Mouse (Mus musculus): ENCODE results near the gene Nbea.

Gene Nbea

GRCm38 (mm10) chr3:56183159-56184133 lies at the start of gene Nbea:
Nbea (minus strand) TSS chr3:56183701.
- H3K36me3 ChIP-seq (ENCODE audit: control insufficient read depth, insufficient read depth, low read length, poor library complexity, severe bottlenecking): no peaks in the 10 kb centered on the region
- no peak for DNase-seq (ENCODE audit: low read depth, low spot score)
- H3K27me3 ChIP-seq (ENCODE audit: control insufficient read depth, insufficient read depth, low read length, poor library complexity, severe bottlenecking): no peaks in the 10 kb centered on the region; the same call in 1 of the 2 replicates

- Histone ChIP-seq H3K36me3 (ENCODE audit: control insufficient read depth, insufficient read depth, low read length, poor library complexity, severe bottlenecking) (no peaks in the 10 kb centered on the region), H3K27me3 (ENCODE audit: control insufficient read depth, insufficient read depth, low read length, poor library complexity, severe bottlenecking) (no peaks in the 10 kb centered on the region)
- no peak for DNase-seq (ENCODE audit: low read depth, low spot score)
These were observed 45.8 kb upstream of the Nbea start for GRCm38 (mm10) chr3:56229283-56229682.

GRCm38 (mm10) chr3:56215989-56216388 lies 32.5 kb upstream of the Nbea start:
- no peaks in the 10 kb centered on the region for H3K27me3 ChIP-seq (ENCODE audit: control insufficient read depth, insufficient read depth, low read length, poor library complexity, severe bottlenecking)
- no peaks in the 10 kb centered on the region for H3K36me3 ChIP-seq (ENCODE audit: control insufficient read depth, insufficient read depth, low read length, poor library complexity, severe bottlenecking)
- DNase-seq (ENCODE audit: low read depth, low spot score): no peak

GRCm38 (mm10) chr3:56203968-56204367 lies 20.5 kb upstream of the Nbea start:
- DNase-seq (ENCODE audit: low read depth, low spot score): no peak
- no peaks in the 10 kb centered on the region for H3K27me3 ChIP-seq (ENCODE audit: control insufficient read depth, insufficient read depth, low read length, poor library complexity, severe bottlenecking)
- H3K36me3 ChIP-seq (ENCODE audit: control insufficient read depth, insufficient read depth, low read length, poor library complexity, severe bottlenecking): no peaks in the 10 kb centered on the region

- no peak for DNase-seq (ENCODE audit: low read depth, low spot score)
- no peaks in the 10 kb centered on the region for H3K27me3 ChIP-seq (ENCODE audit: control insufficient read depth, insufficient read depth, low read length, poor library complexity, severe bottlenecking)
- no peaks in the 10 kb centered on the region for H3K36me3 ChIP-seq (ENCODE audit: control insufficient read depth, insufficient read depth, low read length, poor library complexity, severe bottlenecking)
These were observed 4.7 kb upstream of the Nbea start for GRCm38 (mm10) chr3:56188238-56188637.

- Histone ChIP-seq H3K27me3 (ENCODE audit: control insufficient read depth, insufficient read depth, low read length, poor library complexity, severe bottlenecking) (no peaks in the 10 kb centered on the region), H3K36me3 (ENCODE audit: control insufficient read depth, insufficient read depth, low read length, poor library complexity, severe bottlenecking) (no peaks in the 10 kb centered on the region)
- DNase-seq (ENCODE audit: low read depth, low spot score): no peak
These were observed 3.8 kb upstream of the Nbea start for GRCm38 (mm10) chr3:56187131-56187779.

- Histone ChIP-seq H3K36me3 (ENCODE audit: control insufficient read depth, insufficient read depth, low read length, poor library complexity, severe bottlenecking) (no peaks in the 10 kb centered on the region), H3K27me3 (ENCODE audit: control insufficient read depth, insufficient read depth, low read length, poor library complexity, severe bottlenecking) (no peaks in the 10 kb centered on the region; the same call in 1 of the 2 replicates)
- DNase-seq (ENCODE audit: low read depth, low spot score): no peak
These were observed 936 bp downstream of the Nbea start for GRCm38 (mm10) chr3:56182371-56183158.

GRCm38 (mm10) chr3:56181991-56182370 lies 1.5 kb downstream of the Nbea start:
- H3K27me3 ChIP-seq (ENCODE audit: control insufficient read depth, insufficient read depth, low read length, poor library complexity, severe bottlenecking): no peaks in the 10 kb centered on the region; the same call in 1 of the 2 replicates
- H3K36me3 ChIP-seq (ENCODE audit: control insufficient read depth, insufficient read depth, low read length, poor library complexity, severe bottlenecking): no peaks in the 10 kb centered on the region
- no peak for DNase-seq (ENCODE audit: low read depth, low spot score)

GRCm38 (mm10) chr3:56181025-56181424 lies 2.5 kb downstream of the Nbea start:
- Histone ChIP-seq H3K36me3 (ENCODE audit: control insufficient read depth, insufficient read depth, low read length, poor library complexity, severe bottlenecking) (no peaks in the 10 kb centered on the region), H3K27me3 (ENCODE audit: control insufficient read depth, insufficient read depth, low read length, poor library complexity, severe bottlenecking) (no peaks in the 10 kb centered on the region; the same call in 1 of the 2 replicates)
- DNase-seq (ENCODE audit: low read depth, low spot score): no peak

GRCm38 (mm10) chr3:56157864-56158263 lies 25.6 kb downstream of the Nbea start:
- DNase-seq (ENCODE audit: low read depth, low spot score): no peak
- H3K36me3 ChIP-seq (ENCODE audit: control insufficient read depth, insufficient read depth, low read length, poor library complexity, severe bottlenecking): no peaks in the 10 kb centered on the region
- no peaks in the 10 kb centered on the region for H3K27me3 ChIP-seq (ENCODE audit: control insufficient read depth, insufficient read depth, low read length, poor library complexity, severe bottlenecking)

- H3K36me3 ChIP-seq (ENCODE audit: control insufficient read depth, insufficient read depth, low read length, poor library complexity, severe bottlenecking): no peaks in the 10 kb centered on the region
- H3K27me3 ChIP-seq (ENCODE audit: control insufficient read depth, insufficient read depth, low read length, poor library complexity, severe bottlenecking): no peaks in the 10 kb centered on the region
- DNase-seq (ENCODE audit: low read depth, low spot score): no peak
These were observed 56.8 kb downstream of the Nbea start for GRCm38 (mm10) chr3:56126674-56127073.

GRCm38 (mm10) chr3:56116647-56117046 lies 66.9 kb downstream of the Nbea start:
- Histone ChIP-seq H3K36me3 (ENCODE audit: control insufficient read depth, insufficient read depth, low read length, poor library complexity, severe bottlenecking) (no peaks in the 10 kb centered on the region), H3K27me3 (ENCODE audit: control insufficient read depth, insufficient read depth, low read length, poor library complexity, severe bottlenecking) (no peaks in the 10 kb centered on the region)
- no peak for DNase-seq (ENCODE audit: low read depth, low spot score)

GRCm38 (mm10) chr3:56108101-56108500 lies 75.4 kb downstream of the Nbea start:
- no peaks in the 10 kb centered on the region for H3K36me3 ChIP-seq (ENCODE audit: control insufficient read depth, insufficient read depth, low read length, poor library complexity, severe bottlenecking)

GRCm38 (mm10) chr3:56097105-56097504 lies 86.4 kb downstream of the Nbea start:
- no peak for DNase-seq (ENCODE audit: low read depth, low spot score)
- Histone ChIP-seq H3K27me3 (ENCODE audit: control insufficient read depth, insufficient read depth, low read length, poor library complexity, severe bottlenecking) (no peaks in the 10 kb centered on the region), H3K36me3 (ENCODE audit: control insufficient read depth, insufficient read depth, low read length, poor library complexity, severe bottlenecking) (no peaks in the 10 kb centered on the region)

More at GRCm38 (mm10) chr3:56108101-56108500, 75.4 kb downstream of the Nbea start:
- no peaks in the 10 kb centered on the region for H3K27me3 ChIP-seq (ENCODE audit: control insufficient read depth, insufficient read depth, low read length, poor library complexity, severe bottlenecking)
- no peak for DNase-seq (ENCODE audit: low read depth, low spot score)
